Mouse (Mus musculus) ES-Bruce4 (cell line): Measurements from ENCODE around the gene Cdk17.

Experiments
- CTCF ChIP-seq: IDR thresholded peaks from one replicate; pipeline ENCODE4 v1.8.1; 2011; ENCODE audit warnings: low read depth, low read length
- EP300 ChIP-seq: IDR thresholded peaks from 2 replicates; pipeline ENCODE4 v1.6.1; 2011; ENCODE audit warnings: low read depth, low read length; ENCODE audit not compliant: insufficient read depth
- POLR2A ChIP-seq: IDR thresholded peaks from one replicate; pipeline ENCODE4 v1.8.1; 2011; ENCODE audit warnings: low read length; ENCODE audit not compliant: insufficient read depth

GRCm38 (mm10) chr10:93112021-93112420 is 48.7 kb upstream of the Cdk17 start:
- no peak for TF ChIP-seq EP300
- no peak for TF ChIP-seq POLR2A
- no peak for TF ChIP-seq CTCF
